Mouse (Mus musculus): ENCODE results near the gene Tada2a. TPM values are rescaled to one million over a fixed set of nuclear protein-coding genes. Genes with fewer than 3 reads are reported as not detected.

The Tada2a gene
- total and polyA plus RNA-seq, 2 experiments from 2014 or later = 20.3 to 25.9 TPM

GRCm38 (mm10) chr11:84164561-84164960 lies 35.2 kb upstream of the Tada2a start:
- no peak for TF ChIP-seq CTCF (IDR thresholded peaks at IDR 0.05)
- 71% methylated on average over 4 of the region's 4 CpGs for WGBS
- Histone ChIP-seq H3K4me3 (ENCODE audit: low read depth, low read length) (no peak overlapping the region), H3K9ac (replicated peaks; ENCODE audit: low read length, poor library complexity, severe bottlenecking) (no peak overlapping the region), H3K4me1 (ENCODE audit: insufficient read depth, low read length) (no peaks in the 10 kb centered on the region), H3K9me3 (ENCODE audit: low read length) (no peaks in the 10 kb centered on the region), H3K27ac (ENCODE audit: low read depth, low read length) (no peak overlapping the region), H3K36me3 (ENCODE audit: insufficient read depth, low read length) (no peaks in the 10 kb centered on the region), H3K27me3 (ENCODE audit: insufficient read depth, low read length) (no peaks in the 10 kb centered on the region), H3K4me2 (ENCODE audit: low read depth, low read length, poor library complexity, severe bottlenecking) (no peak overlapping the region)
- ATAC-seq (ENCODE audit: low FRiP score) (no peak), DNase-seq (ENCODE audit: low spot score) (no peak)

GRCm38 (mm10) chr11:84164123-84164522 lies 34.7 kb upstream of the Tada2a start:
- no peak overlapping the region for H3K27ac ChIP-seq (ENCODE audit: low read depth, low read length)
- H3K4me3 ChIP-seq (ENCODE audit: low read depth, low read length) = no peak overlapping the region
- H3K9ac ChIP-seq (replicated peaks; ENCODE audit: low read length, poor library complexity, severe bottlenecking) = no peak overlapping the region
- H3K9me3 ChIP-seq (ENCODE audit: low read length) = no peaks in the 10 kb centered on the region
- H3K27me3 ChIP-seq (ENCODE audit: insufficient read depth, low read length) = no peaks in the 10 kb centered on the region
- no peaks in the 10 kb centered on the region for H3K4me1 ChIP-seq (ENCODE audit: insufficient read depth, low read length)
- no peaks in the 10 kb centered on the region for H3K36me3 ChIP-seq (ENCODE audit: insufficient read depth, low read length)
- no peak for DNase-seq (ENCODE audit: low spot score)
- H3K4me2 ChIP-seq (ENCODE audit: low read depth, low read length, poor library complexity, severe bottlenecking) = no peak overlapping the region
- no peak for TF ChIP-seq CTCF (IDR thresholded peaks at IDR 0.05)
- ATAC-seq (ENCODE audit: low FRiP score) = no peak
- 94% methylated on average over 6 of the region's 6 CpGs for WGBS

GRCm38 (mm10) chr11:84156535-84157262 lies 27.3 kb upstream of the Tada2a start:
- ATAC-seq (ENCODE audit: low FRiP score) = no peak
- no peak for TF ChIP-seq CTCF (IDR thresholded peaks at IDR 0.05)
- Histone ChIP-seq H3K9ac (replicated peaks; ENCODE audit: low read length, poor library complexity, severe bottlenecking) (no peak overlapping the region), H3K4me2 (ENCODE audit: low read depth, low read length, poor library complexity, severe bottlenecking) (no peak overlapping the region), H3K27me3 (ENCODE audit: insufficient read depth, low read length) (no peaks in the 10 kb centered on the region), H3K4me1 (ENCODE audit: insufficient read depth, low read length) (no peaks in the 10 kb centered on the region), H3K9me3 (ENCODE audit: low read length) (no peaks in the 10 kb centered on the region), H3K27ac (ENCODE audit: low read depth, low read length) (no peak overlapping the region), H3K4me3 (ENCODE audit: low read depth, low read length) (no peak overlapping the region), H3K36me3 (ENCODE audit: insufficient read depth, low read length) (no peaks in the 10 kb centered on the region)
- 91% methylated on average over 4 of the region's 4 CpGs for WGBS
- DNase-seq (ENCODE audit: low spot score) = no peak

GRCm38 (mm10) chr11:84150884-84151283 lies 21.5 kb upstream of the Tada2a start:
- H3K27me3 ChIP-seq (ENCODE audit: insufficient read depth, low read length) = no peaks in the 10 kb centered on the region
- H3K4me3 ChIP-seq (ENCODE audit: low read depth, low read length) = no peak overlapping the region
- no peaks in the 10 kb centered on the region for H3K9me3 ChIP-seq (ENCODE audit: low read length)
- H3K4me2 ChIP-seq (ENCODE audit: low read depth, low read length, poor library complexity, severe bottlenecking) = no peak overlapping the region
- no peak overlapping the region for H3K9ac ChIP-seq (replicated peaks; ENCODE audit: low read length, poor library complexity, severe bottlenecking)
- TF ChIP-seq CTCF (IDR thresholded peaks at IDR 0.05) = peak; percentile 52
- no peak for DNase-seq (ENCODE audit: low spot score)
- H3K27ac ChIP-seq (ENCODE audit: low read depth, low read length) = no peak overlapping the region
- ATAC-seq (ENCODE audit: low FRiP score) = no peak
- H3K36me3 ChIP-seq (ENCODE audit: insufficient read depth, low read length) = no peaks in the 10 kb centered on the region
- H3K4me1 ChIP-seq (ENCODE audit: insufficient read depth, low read length) = no peaks in the 10 kb centered on the region
- 71% methylated on average over 2 of the region's 2 CpGs for WGBS

- TF ChIP-seq CTCF (IDR thresholded peaks at IDR 0.05) = no peak
- H3K4me1 ChIP-seq (ENCODE audit: insufficient read depth, low read length) = no peaks in the 10 kb centered on the region
- H3K9me3 ChIP-seq (ENCODE audit: low read length) = no peaks in the 10 kb centered on the region
- no peaks in the 10 kb centered on the region for H3K36me3 ChIP-seq (ENCODE audit: insufficient read depth, low read length)
- 27% methylated on average over 3 of the region's 3 CpGs for WGBS
- H3K27me3 ChIP-seq (ENCODE audit: insufficient read depth, low read length) = no peaks in the 10 kb centered on the region
- ATAC-seq (ENCODE audit: low FRiP score) (no peak), DNase-seq (ENCODE audit: low spot score) (no peak)
- no peak overlapping the region for H3K9ac ChIP-seq (replicated peaks; ENCODE audit: low read length, poor library complexity, severe bottlenecking)
- no peak overlapping the region for H3K4me3 ChIP-seq (ENCODE audit: low read depth, low read length)
- H3K4me2 ChIP-seq (ENCODE audit: low read depth, low read length, poor library complexity, severe bottlenecking) = no peak overlapping the region
- H3K27ac ChIP-seq (ENCODE audit: low read depth, low read length) = no peak overlapping the region
Observed at GRCm38 (mm10) chr11:84146081-84146480, 16.7 kb upstream of the Tada2a start.

- H3K27me3 ChIP-seq (ENCODE audit: insufficient read depth, low read length) = no peaks in the 10 kb centered on the region
- no peak overlapping the region for H3K4me2 ChIP-seq (ENCODE audit: low read depth, low read length, poor library complexity, severe bottlenecking)
- H3K4me1 ChIP-seq (ENCODE audit: insufficient read depth, low read length) = no peaks in the 10 kb centered on the region
- no peak overlapping the region for H3K9ac ChIP-seq (replicated peaks; ENCODE audit: low read length, poor library complexity, severe bottlenecking)
- no peaks in the 10 kb centered on the region for H3K36me3 ChIP-seq (ENCODE audit: insufficient read depth, low read length)
- no peak overlapping the region for H3K27ac ChIP-seq (ENCODE audit: low read depth, low read length)
- WGBS = 68% methylated on average over 10 of the region's 10 CpGs
- no peak for TF ChIP-seq CTCF (IDR thresholded peaks at IDR 0.05)
- no peak for ATAC-seq (ENCODE audit: low FRiP score)
- no peaks in the 10 kb centered on the region for H3K9me3 ChIP-seq (ENCODE audit: low read length)
- H3K4me3 ChIP-seq (ENCODE audit: low read depth, low read length) = no peak overlapping the region
- no peak for DNase-seq (ENCODE audit: low spot score)
Observed at GRCm38 (mm10) chr11:84145201-84145798, 15.9 kb upstream of the Tada2a start.
